8 mouse cellular contexts compared by ENCODE assay signal in the genomic region with DNA sequence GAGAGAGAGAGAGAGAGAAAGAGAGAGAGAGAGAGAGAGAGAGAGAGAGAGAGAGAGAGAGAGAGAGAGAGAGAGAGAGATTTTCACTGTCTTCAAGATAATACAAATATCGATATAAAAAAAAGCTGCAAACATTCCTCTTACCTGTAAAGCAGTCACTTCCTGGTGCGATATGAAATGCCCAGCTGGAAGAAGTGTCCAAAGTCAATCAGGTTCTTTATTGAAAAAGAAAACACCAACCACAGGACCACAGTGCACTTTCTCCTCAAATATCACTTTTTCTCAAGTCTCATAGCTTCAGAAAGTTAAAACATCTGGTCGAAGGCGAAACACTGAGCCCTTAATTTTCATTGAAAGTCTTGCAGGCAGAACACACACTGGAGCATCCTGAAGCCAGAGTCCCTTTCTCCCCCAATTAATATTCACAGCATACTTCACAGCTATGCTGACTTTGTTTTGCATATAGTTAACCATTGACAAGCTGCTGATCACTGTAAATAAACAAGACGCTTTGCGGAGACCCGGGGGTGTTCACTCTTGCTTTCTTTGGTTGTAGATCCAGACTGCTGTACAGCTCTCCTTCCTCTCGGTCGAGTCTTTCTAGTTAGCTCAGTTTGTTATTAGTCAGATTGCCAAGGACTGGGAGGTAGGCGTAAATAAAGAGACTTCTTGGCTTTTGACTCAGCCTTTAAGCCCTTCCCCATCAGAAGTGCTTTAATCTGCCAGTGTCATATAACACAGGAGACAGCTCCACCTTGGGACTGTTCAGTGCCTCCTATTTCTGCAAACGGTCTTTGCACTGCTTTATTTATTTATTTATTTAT. TPM values are rescaled to one million over a fixed set of nuclear protein-coding genes. Genes with fewer than 3 reads are reported as not detected.
DNase-seq lines count a peak whose midpoint lies in the region; ATAC-seq lines count a peak whose summit lies in the region.

A gene (minus strand): TSS at position 666 of the 824 bp plus-strand sequence.

- H3K9me3 ChIP-seq in heart, embryonic 13.5 days: no peaks in the 10 kb centered on the region
- no peaks in the 10 kb centered on the region for H3K9me3 ChIP-seq in heart, embryonic 11.5 days (replicated peaks; ENCODE audit: control insufficient read depth, low read length)
- peaks cover 13% of the 10 kb centered on the region for H3K9me3 ChIP-seq in intestine, embryonic 14.5 days (ENCODE audit: control insufficient read depth, low read length)

- no peak within 1 kb of the TSS for H3K9ac ChIP-seq in heart, embryonic 13.5 days
- no peak within 1 kb of the TSS for H3K9ac ChIP-seq in heart, embryonic 11.5 days (ENCODE audit: low read depth, low read length)
- H3K9ac ChIP-seq in intestine, embryonic 14.5 days (ENCODE audit: low read length): peak within 1 kb of the TSS; percentile 68

- no peak within 1 kb of the TSS for H3K27ac ChIP-seq in heart, embryonic 13.5 days (replicated peaks)
- no peak within 1 kb of the TSS for H3K27ac ChIP-seq in heart, embryonic 11.5 days (ENCODE audit: low read depth, low read length)
- H3K27ac ChIP-seq in intestine, embryonic 14.5 days (ENCODE audit: low read depth): peak within 1 kb of the TSS; percentile 87

- no peaks in the 10 kb centered on the region for H3K4me1 ChIP-seq in heart, embryonic 13.5 days
- H3K4me1 ChIP-seq in heart, embryonic 11.5 days (ENCODE audit: control insufficient read depth, insufficient read depth, low read length): no peaks in the 10 kb centered on the region
- H3K4me1 ChIP-seq in intestine, embryonic 14.5 days (replicated peaks; ENCODE audit: control insufficient read depth, insufficient read depth, low read length): no peaks in the 10 kb centered on the region

- DNase-seq in embryo, embryonic 9.5 days (ENCODE audit: extremely low spot score): peak; percentile 42
- DNase-seq in intestine, embryonic 14.5 days (ENCODE audit: low spot score): peak; percentile 78
- peak; percentile 12 for DNase-seq in lung, postnatal 25 days (ENCODE audit: low spot score)
- peak; percentile 3 for DNase-seq in yolk sac, embryonic 10.5 days (ENCODE audit: low spot score)
- no peak for DNase-seq in adrenal gland, adult 8-10 months

- H3K36me3 ChIP-seq in heart, embryonic 13.5 days: no peaks in the 10 kb centered on the region
- H3K36me3 ChIP-seq in heart, embryonic 11.5 days (ENCODE audit: control insufficient read depth, insufficient read depth, low read length): no peaks in the 10 kb centered on the region
- H3K36me3 ChIP-seq in intestine, embryonic 14.5 days (ENCODE audit: control insufficient read depth, insufficient read depth, low read length): peaks cover 23% of the 10 kb centered on the region

- 52% methylated on average over 11 of the region's 11 CpGs for WGBS in heart, embryonic 13.5 days
- WGBS in heart, embryonic 11.5 days (ENCODE audit: insufficient replicate concordance): 56% methylated on average over 11 of the region's 11 CpGs
- WGBS in intestine, embryonic 14.5 days: 5% methylated on average over 11 of the region's 11 CpGs

- H3K4me3 ChIP-seq in heart, embryonic 13.5 days: peak within 1 kb of the TSS; percentile 30
- H3K4me3 ChIP-seq in heart, embryonic 11.5 days (ENCODE audit: low read depth, low read length): no peak within 1 kb of the TSS
- peak within 1 kb of the TSS; percentile 69 for H3K4me3 ChIP-seq in intestine, embryonic 14.5 days (ENCODE audit: low read depth, low read length)

- H3K27me3 ChIP-seq in heart, embryonic 13.5 days (replicated peaks): no peaks in the 10 kb centered on the region
- H3K27me3 ChIP-seq in heart, embryonic 11.5 days (ENCODE audit: control insufficient read depth, insufficient read depth, low read length): no peaks in the 10 kb centered on the region
- H3K27me3 ChIP-seq in intestine, embryonic 14.5 days (replicated peaks; ENCODE audit: control insufficient read depth, insufficient read depth, low read length): no peaks in the 10 kb centered on the region

- H3K4me2 ChIP-seq in heart, embryonic 13.5 days: peak within 1 kb of the TSS; percentile 39
- H3K4me2 ChIP-seq in heart, embryonic 11.5 days: no peak within 1 kb of the TSS; the same call in 1 of the 2 replicates
- peak within 1 kb of the TSS; percentile 54 for H3K4me2 ChIP-seq in intestine, embryonic 14.5 days (ENCODE audit: low read length)

- ATAC-seq in heart, embryonic 13.5 days (ENCODE audit: extremely low read depth, insufficient number of reproducible peaks, low FRiP score, low TSS enrichment): no peak
- ATAC-seq in heart, embryonic 11.5 days (replicated peaks; ENCODE audit: insufficient number of reproducible peaks, low FRiP score, low TSS enrichment): no peak
- ATAC-seq in intestine, embryonic 14.5 days (replicated peaks; ENCODE audit: low FRiP score, low TSS enrichment, low read depth): peak; percentile 91
- ATAC-seq in megakaryocyte progenitor cell, adult 5-6 weeks (replicated peaks; ENCODE audit: poor library complexity): no peak

RNA-seq across cellular contexts. Expression of the gene that starts here (rescaled TPM):
- polyA plus RNA-seq in heart, embryonic 13.5 days (2015; fragmentation: Nextera tagmentation; extraction: Ambion mirVana): 1.5 TPM in 2 replicates
- 0.90 and 0.96 TPM in 2 replicates for polyA plus RNA-seq in heart, embryonic 11.5 days (2014; fragmentation: Nextera tagmentation; extraction: Ambion mirVana)
- polyA plus RNA-seq in intestine, embryonic 14.5 days (2014; fragmentation: Nextera tagmentation; extraction: Ambion mirVana): 41.7 and 52.9 TPM in 2 replicates
- under 1 TPM; 0.10 to 0.62 (median 0.43) TPM for total RNA-seq in adrenal gland, adult 8-10 months (2022)
- total RNA-seq in megakaryocyte progenitor cell, adult 5-6 weeks (2015): not detected in 2 replicates
- not detected in 2 replicates for total RNA-seq in megakaryocyte progenitor cell, adult 5-6 weeks (2017)

Comparison
In these comparisons a context has a peak if more than half of its experiments do, and no peak if none do; other contexts are left out.
1. RNA of the gene that starts here (polyA plus RNA-seq): 41.7 to 52.9 TPM in intestine, embryonic 14.5 days; 1.5 TPM in heart, embryonic 13.5 days and 0.90 to 0.96 TPM in heart, embryonic 11.5 days; every median in the first group is over 10 times any median in the second.